Mouse (Mus musculus) heart, embryonic 11.5 days (tissue): ENCODE data around the gene Hao2. TPM values are rescaled to one million over a fixed set of nuclear protein-coding genes. Genes with fewer than 3 reads are reported as not detected.

Experiments
- ATAC-seq: fragments of 200-750 bp; cut with Nextera tagmentation; replicated peaks from 2 replicates; pipeline ENCODE4 v1.8.0; 2017; ENCODE audit warnings: moderate library complexity; ENCODE audit not compliant: insufficient number of reproducible peaks, low FRiP score, low TSS enrichment
- H3K27ac ChIP-seq: fragments of 300-500 bp; sonication (generic); 2 replicates; pipeline ENCODE4 v1.5.1; 2014; ENCODE audit warnings: mild to moderate bottlenecking, low read depth, low read length
- H3K27me3 ChIP-seq: fragments of 300-500 bp; sonication (generic); 2 replicates; pipeline ENCODE4 v1.6.1; 2014; ENCODE audit warnings: mild to moderate bottlenecking, low read length, mixed read lengths; ENCODE audit not compliant: control insufficient read depth, insufficient read depth
- H3K36me3 ChIP-seq: fragments of 300-500 bp; sonication (generic); 2 replicates; pipeline ENCODE4 v1.6.1; 2014; ENCODE audit warnings: mild to moderate bottlenecking, low read length, moderate library complexity, mixed read lengths; ENCODE audit not compliant: control insufficient read depth, insufficient read depth
- H3K4me1 ChIP-seq: fragments of 300-500 bp; sonication (generic); 2 replicates; pipeline ENCODE4 v1.6.1; 2014; ENCODE audit warnings: low read length; ENCODE audit not compliant: control insufficient read depth, insufficient read depth
- H3K4me2 ChIP-seq: fragments of 300-500 bp; sonication (generic); 2 replicates; pipeline ENCODE4 v1.6.1; 2014; ENCODE audit warnings: mild to moderate bottlenecking, moderate library complexity
- H3K4me3 ChIP-seq: fragments of 300-500 bp; sonication (generic); 2 replicates; pipeline ENCODE4 v1.5.1; 2014; ENCODE audit warnings: low read depth, low read length
- H3K9ac ChIP-seq: fragments of 300-500 bp; sonication (generic); 2 replicates; pipeline ENCODE4 v1.6.1; 2014; ENCODE audit warnings: mild to moderate bottlenecking, low read depth, low read length, moderate library complexity
- H3K9me3 ChIP-seq: fragments of 300-500 bp; sonication (generic); replicated peaks from 2 replicates; pipeline ENCODE4 v1.6.1; 2016; ENCODE audit warnings: low read length; ENCODE audit not compliant: control insufficient read depth
- WGBS: fragments of 180-500 bp; shearing (Covaris S2); extraction: QIAGEN DNeasy Blood & Tissue Kit; methylation state at CpG from one replicate; pipeline ENCODE4 v1.1.7; 2014; ENCODE audit not compliant: insufficient replicate concordance; 5-methylcytosine and 5-hydroxymethylcytosine counted together
- polyA plus RNA-seq: library from polyadenylated mRNA; unstranded; fragments of >200 nt; fragmentation: Nextera tagmentation; extraction: Ambion mirVana; gene quantifications from 2 replicates; pipeline ENCODE4 v1.2.1, GENCODE M21; 2014

The Hao2 gene
- 0.07 and 0.24 TPM in 2 replicates for polyA plus RNA-seq

DNA sequence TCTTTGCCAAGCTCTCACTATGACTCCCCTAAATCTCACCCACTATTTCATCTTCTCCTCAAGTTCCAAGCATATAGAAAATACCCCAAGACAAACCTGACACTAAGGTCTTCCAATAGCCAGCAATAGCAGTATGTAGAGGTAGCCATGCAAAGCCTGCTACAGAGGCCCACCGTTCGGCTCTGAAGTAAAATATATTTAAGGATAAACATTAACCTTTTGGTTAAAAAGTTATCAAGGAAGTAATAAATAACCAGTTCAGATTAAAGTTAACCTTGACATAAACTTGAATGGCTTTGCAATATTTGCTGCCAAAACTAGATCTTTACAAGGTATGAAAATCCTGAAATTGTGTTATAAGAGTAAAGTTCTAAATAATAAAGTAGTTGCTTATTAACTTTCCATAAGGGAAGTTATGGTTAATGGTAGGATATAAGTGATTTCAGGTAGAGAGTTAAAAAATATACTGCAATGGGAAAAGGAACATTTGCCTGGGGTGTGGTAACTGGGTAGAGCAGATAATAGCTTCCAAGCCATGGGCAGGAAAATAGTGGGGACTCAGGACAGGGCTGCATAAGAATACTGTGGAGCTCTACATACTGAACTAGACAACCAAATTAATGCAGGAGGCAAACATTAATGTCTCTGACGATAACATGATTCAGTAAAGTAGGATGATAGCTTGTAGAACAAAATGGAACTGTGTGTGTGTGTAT, at the start of gene Hao2:
Gene Hao2, minus strand, starts transcription at position 183 of the 716 bp plus-strand sequence.
- Histone ChIP-seq H3K36me3 (no peaks in the 10 kb centered on the region), H3K27ac (no peak within 1 kb of the TSS), H3K4me3 (no peak within 1 kb of the TSS), H3K4me2 (no peak within 1 kb of the TSS), H3K4me1 (no peaks in the 10 kb centered on the region), H3K9ac (no peak within 1 kb of the TSS), H3K9me3 (no peaks in the 10 kb centered on the region), H3K27me3 (no peaks in the 10 kb centered on the region)
- ATAC-seq, result no peak
- WGBS, result 82% methylated on average over 3 of the region's 3 CpGs

DNA sequence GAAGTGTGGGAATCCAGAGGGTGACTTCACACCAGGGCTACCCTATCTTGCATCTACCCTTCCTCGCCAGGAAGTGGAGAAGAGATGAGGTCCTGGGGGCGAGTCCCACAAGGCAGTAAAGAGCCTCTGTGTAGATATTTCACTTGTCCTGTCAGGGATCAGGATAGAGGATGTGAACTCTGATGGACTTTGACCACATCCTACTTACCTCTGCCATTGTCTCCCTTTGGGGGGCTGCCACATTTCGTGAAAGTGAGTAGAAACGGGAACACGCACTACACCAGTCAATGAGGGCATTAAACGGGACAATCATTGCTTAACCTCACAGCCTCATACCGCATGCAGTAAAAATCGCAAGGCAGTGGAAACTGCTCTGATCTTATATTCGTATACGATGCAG, 48.6 kb upstream of the Hao2 start:
- Histone ChIP-seq H3K4me1 (0 out of 2 replicates have a peak, but pooled peaks cover 4% of the 10 kb centered on the region), H3K9ac (no peak overlapping the region), H3K27ac (no peak overlapping the region), H3K4me2 (peak overlapping the region; percentile 72), H3K36me3 (no peaks in the 10 kb centered on the region), H3K27me3 (no peaks in the 10 kb centered on the region), H3K4me3 (peak overlapping the region; percentile 42), H3K9me3 (no peaks in the 10 kb centered on the region)
- 36% methylated on average over 10 of the region's 10 CpGs for WGBS
- no peak for ATAC-seq

DNA sequence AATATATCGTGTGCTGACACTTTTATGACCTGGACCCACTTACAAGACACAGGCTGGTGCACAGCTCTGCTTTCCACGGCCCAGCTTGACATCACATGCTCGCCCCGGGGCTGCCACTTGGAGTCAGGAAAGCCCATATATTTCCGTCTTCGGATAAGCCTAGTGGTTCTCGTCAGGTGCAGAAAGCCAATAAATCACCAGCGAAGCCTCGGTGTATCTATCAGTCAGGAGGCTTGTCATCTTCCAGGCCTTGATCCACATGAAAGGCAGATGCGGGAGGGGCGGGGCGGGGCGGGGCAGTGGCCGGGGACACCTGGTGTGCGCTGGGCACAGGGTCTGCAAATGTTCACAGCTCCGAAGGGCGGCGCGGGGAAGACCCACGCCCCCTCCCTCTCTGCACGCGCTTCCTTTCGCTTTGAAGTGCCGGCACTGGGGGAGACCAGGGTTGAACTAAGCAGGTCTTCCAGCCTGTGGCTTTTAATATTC, 48.1 kb upstream of the Hao2 start:
- WGBS, result 7% methylated on average over 24 of the region's 24 CpGs
- Histone ChIP-seq H3K4me1 (0 out of 2 replicates have a peak, but pooled peaks cover 4% of the 10 kb centered on the region), H3K36me3 (no peaks in the 10 kb centered on the region), H3K27me3 (no peaks in the 10 kb centered on the region), H3K27ac (no peak overlapping the region), H3K4me2 (peak overlapping the region; percentile 72), H3K9ac (no peak overlapping the region), H3K9me3 (no peaks in the 10 kb centered on the region), H3K4me3 (peak overlapping the region; percentile 42)
- ATAC-seq, result no peak

DNA sequence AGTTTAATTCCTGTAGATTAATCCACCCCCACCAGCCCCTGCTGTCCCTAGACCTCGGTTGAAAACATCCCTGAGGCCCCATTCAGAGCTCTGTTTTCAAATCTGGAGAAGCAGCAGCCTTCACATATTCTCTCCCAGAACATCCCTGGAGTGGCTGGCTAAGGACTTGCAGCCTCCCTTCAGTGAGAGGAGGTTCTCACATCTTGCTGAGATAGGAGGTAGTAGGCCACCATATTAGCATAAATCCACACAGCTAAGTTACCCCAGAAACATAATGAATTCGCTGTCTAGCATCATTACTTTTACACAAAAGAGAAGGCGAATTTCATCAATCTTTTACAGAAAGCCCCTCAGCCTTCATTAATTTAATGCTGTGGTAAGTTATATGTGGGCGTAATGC, 47.2 kb upstream of the Hao2 start:
- Histone ChIP-seq H3K9me3 (no peaks in the 10 kb centered on the region), H3K4me3 (no peak overlapping the region), H3K4me2 (no peak overlapping the region), H3K4me1 (0 out of 2 replicates have a peak, but pooled peaks cover 4% of the 10 kb centered on the region), H3K27ac (no peak overlapping the region), H3K27me3 (no peaks in the 10 kb centered on the region), H3K9ac (no peak overlapping the region), H3K36me3 (no peaks in the 10 kb centered on the region)
- WGBS, result 65% methylated on average over 4 of the region's 4 CpGs
- no peak for ATAC-seq

DNA sequence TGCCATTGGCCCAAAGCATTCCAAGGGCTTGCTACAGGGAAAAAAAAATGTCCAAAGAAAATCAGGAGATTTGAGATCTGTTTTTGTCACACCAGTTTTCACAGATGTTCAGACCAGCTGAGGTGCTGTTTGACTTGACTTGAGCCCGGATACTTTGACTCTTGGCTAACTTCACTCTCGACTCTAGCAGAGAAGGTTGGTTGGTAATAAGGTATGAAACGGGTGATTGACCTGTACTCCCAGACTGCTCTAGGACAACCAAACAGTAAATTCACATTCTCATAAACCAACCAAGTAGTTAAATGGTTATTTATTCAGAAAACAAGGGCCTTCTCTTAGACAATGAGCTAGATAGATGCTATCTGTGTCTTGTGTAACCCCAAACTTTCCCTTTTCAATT, 43.4 kb upstream of the Hao2 start:
- Histone ChIP-seq H3K36me3 (no peaks in the 10 kb centered on the region), H3K4me3 (no peak overlapping the region), H3K27ac (no peak overlapping the region), H3K4me2 (no peak overlapping the region), H3K9me3 (no peaks in the 10 kb centered on the region), H3K9ac (no peak overlapping the region), H3K27me3 (no peaks in the 10 kb centered on the region), H3K4me1 (0 out of 2 replicates have a peak, but pooled peaks cover 3% of the 10 kb centered on the region)
- WGBS, result 83% methylated on average over 3 of the region's 3 CpGs
- no peak for ATAC-seq

DNA sequence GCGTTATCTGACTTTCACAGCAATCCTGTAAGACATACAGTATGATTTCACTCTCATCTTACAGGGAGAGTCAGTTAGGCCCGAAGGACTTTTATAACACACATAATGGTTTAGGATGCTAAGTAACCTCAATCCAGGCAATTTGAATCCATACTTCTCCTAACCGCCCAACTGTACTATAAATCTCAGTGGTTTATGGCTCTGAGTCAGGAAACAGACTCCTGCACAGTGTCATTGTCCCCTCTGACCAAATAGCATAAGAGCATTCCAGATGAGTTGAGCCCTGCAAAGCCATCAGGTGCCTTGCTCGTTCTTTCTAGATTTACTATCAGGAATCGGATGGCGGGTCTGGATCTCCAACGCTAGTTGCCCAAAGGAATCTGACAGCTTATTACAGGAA, 41.6 kb upstream of the Hao2 start:
- no peak overlapping the region for H3K4me3 ChIP-seq
- no peaks in the 10 kb centered on the region for H3K9me3 ChIP-seq
- no peak overlapping the region for H3K27ac ChIP-seq
- H3K36me3 ChIP-seq, result no peaks in the 10 kb centered on the region
- H3K4me1 ChIP-seq, result no peaks in the 10 kb centered on the region
- WGBS, result 75% methylated on average over 7 of the region's 7 CpGs
- H3K4me2 ChIP-seq, result no peak overlapping the region
- ATAC-seq, result no peak
- H3K9ac ChIP-seq, result no peak overlapping the region
- H3K27me3 ChIP-seq, result no peaks in the 10 kb centered on the region

DNA sequence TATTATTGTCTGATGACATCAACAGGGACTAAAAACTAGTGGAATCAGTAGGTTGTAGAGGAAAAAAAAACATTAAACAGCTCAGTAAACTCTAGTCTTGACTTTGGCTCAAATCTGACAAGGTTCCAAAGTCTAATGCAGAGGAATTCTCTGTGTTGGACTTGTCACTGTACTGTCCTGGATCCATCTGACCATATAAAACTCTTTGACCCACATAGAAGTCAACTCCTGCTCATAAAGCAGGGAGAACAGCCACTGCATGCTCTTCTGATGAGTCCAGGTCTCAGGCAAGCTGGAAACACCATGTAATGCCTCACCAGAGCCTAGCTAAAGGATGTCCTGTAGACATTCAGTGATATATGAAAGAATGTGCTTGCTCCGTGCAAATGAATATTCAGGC, 41.0 kb upstream of the Hao2 start:
- H3K27ac ChIP-seq, result no peak overlapping the region
- H3K9me3 ChIP-seq, result no peaks in the 10 kb centered on the region
- no peak overlapping the region for H3K4me2 ChIP-seq
- no peaks in the 10 kb centered on the region for H3K4me1 ChIP-seq
- WGBS, result 91% methylated on average over 1 of the region's 1 CpGs
- H3K27me3 ChIP-seq, result no peaks in the 10 kb centered on the region
- H3K9ac ChIP-seq, result no peak overlapping the region
- no peaks in the 10 kb centered on the region for H3K36me3 ChIP-seq
- no peak overlapping the region for H3K4me3 ChIP-seq
- no peak for ATAC-seq

DNA sequence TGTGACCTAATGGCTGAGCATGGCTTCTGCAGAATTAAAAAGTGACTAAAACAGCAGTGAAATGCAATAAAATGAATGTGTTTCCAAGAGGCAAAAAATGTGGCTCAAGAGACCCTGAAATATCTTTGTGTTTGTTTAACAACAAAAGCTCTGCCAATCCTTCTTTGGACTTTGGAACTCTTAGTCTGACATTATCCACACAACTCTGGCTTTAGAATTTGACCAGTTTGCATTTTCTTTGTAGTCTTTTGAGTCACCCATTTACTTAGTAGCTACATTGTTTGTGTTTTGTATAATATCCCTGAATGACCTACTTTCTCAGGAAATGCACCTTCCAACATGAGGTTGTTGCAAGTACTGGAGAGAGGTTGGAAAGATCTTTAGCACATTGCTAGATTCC, 39.4 kb upstream of the Hao2 start:
- no peak for ATAC-seq
- Histone ChIP-seq H3K9ac (no peak overlapping the region), H3K36me3 (no peaks in the 10 kb centered on the region), H3K4me3 (no peak overlapping the region), H3K27me3 (no peaks in the 10 kb centered on the region), H3K4me1 (no peaks in the 10 kb centered on the region), H3K27ac (no peak overlapping the region), H3K9me3 (no peaks in the 10 kb centered on the region), H3K4me2 (no peak overlapping the region)

DNA sequence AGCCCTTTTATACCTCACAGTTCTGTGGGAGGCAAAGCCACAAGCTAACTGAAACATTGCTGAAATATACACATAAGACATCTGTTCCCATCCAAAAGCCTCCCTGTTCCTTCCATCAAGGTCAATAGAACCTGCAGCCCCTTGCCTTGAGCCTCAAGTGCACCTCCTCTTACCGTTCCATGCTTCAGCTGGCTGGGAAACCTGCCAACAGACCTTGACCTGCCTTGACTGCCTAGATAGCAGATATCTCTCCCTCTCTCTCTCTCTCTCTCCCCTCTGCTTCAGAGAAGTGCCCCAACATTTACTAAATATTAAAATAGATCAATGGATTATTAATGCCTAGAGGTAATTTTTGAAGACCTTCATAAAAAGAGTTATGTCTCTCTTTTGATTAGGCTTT, 38.8 kb upstream of the Hao2 start:
- no peak overlapping the region for H3K9ac ChIP-seq
- H3K9me3 ChIP-seq, result no peaks in the 10 kb centered on the region
- no peak overlapping the region for H3K4me2 ChIP-seq
- no peak overlapping the region for H3K4me3 ChIP-seq
- no peaks in the 10 kb centered on the region for H3K36me3 ChIP-seq
- H3K27me3 ChIP-seq, result no peaks in the 10 kb centered on the region
- H3K27ac ChIP-seq, result no peak overlapping the region
- no peak for ATAC-seq
- 28% methylated on average over 1 of the region's 1 CpGs for WGBS
- no peaks in the 10 kb centered on the region for H3K4me1 ChIP-seq
